Mouse (Mus musculus): Measurements from ENCODE around the gene Gng3.

Gene Gng3

GRCm38 (mm10) chr19:8839103-8839907, at the start of gene Gng3:
Gng3 (minus strand) TSS chr19:8839194.
- in situ Hi-C loops (cut with MboI, MseI): loop anchor here in 1 of 2 experiments (5.0 to 25.0 kb wide), 2 partner anchors 33 to 1023 kb away; partner anchors contain the start of gene Ubxn1

GRCm38 (mm10) chr19:8887585-8888463, 48.8 kb upstream of the Gng3 start:
- in situ Hi-C loops (cut with MboI, MseI): no loop called here

GRCm38 (mm10) chr19:8886916-8887584, 48.1 kb upstream of the Gng3 start:
- in situ Hi-C loops (cut with MboI, MseI): no loop called here

GRCm38 (mm10) chr19:8883616-8884015, 44.6 kb upstream of the Gng3 start, which contains the start of the genes Lbhd1 and Gm49403:
Lbhd1 (plus strand) TSS chr19:8883732.
Gm49403 (plus strand) TSS chr19:8883930.
- in situ Hi-C loops (cut with MboI, MseI): no loop called here

GRCm38 (mm10) chr19:8881034-8881392, 42.0 kb upstream of the Gng3 start:
- in situ Hi-C loops (cut with MboI, MseI): no loop called here

GRCm38 (mm10) chr19:8880311-8881033, 41.5 kb upstream of the Gng3 start, which contains the start of gene Uqcc3:
Uqcc3 (minus strand) TSS chr19:8880923.
- in situ Hi-C loops (cut with MboI, MseI): no loop called here

- in situ Hi-C loops (cut with MboI, MseI): loop anchor here in 1 of 2 experiments (5.0 kb wide), 1 partner anchor 1313 kb away; no protein-coding TSS in a partner anchor
These were observed 36.0 kb upstream of the Gng3 start for GRCm38 (mm10) chr19:8875031-8875430.

GRCm38 (mm10) chr19:8872266-8872840, 33.4 kb upstream of the Gng3 start:
- in situ Hi-C loops (cut with MboI, MseI): loop anchor here in 1 of 2 experiments (5.0 to 25.0 kb wide), 2 partner anchors 35 to 285 kb away; partner anchors contain the start of genes Bscl2, Gng3 and Slc22a8

- in situ Hi-C loops (cut with MboI, MseI): loop anchor here in 1 of 2 experiments (5.0 to 25.0 kb wide), 2 partner anchors 34 to 284 kb away; partner anchors contain the start of genes Bscl2, Gng3 and Slc22a8
These were observed 32.5 kb upstream of the Gng3 start, which contains the start of gene Ubxn1 for GRCm38 (mm10) chr19:8871267-8872186. Ubxn1 (plus strand) TSS chr19:8871496.

GRCm38 (mm10) chr19:8870838-8871237, 31.8 kb upstream of the Gng3 start:
- in situ Hi-C loops (cut with MboI, MseI): loop anchor here in 1 of 2 experiments (5.0 to 25.0 kb wide), 2 partner anchors 34 to 284 kb away; partner anchors contain the start of genes Bscl2, Gng3 and Slc22a8

- in situ Hi-C loops (cut with MboI, MseI): loop anchor here in 1 of 2 experiments (5.0 to 25.0 kb wide), 2 partner anchors 33 to 283 kb away; partner anchors contain the start of genes Bscl2, Gng3 and Slc22a8
These were observed 31.4 kb upstream of the Gng3 start for GRCm38 (mm10) chr19:8870381-8870780.

- in situ Hi-C loops (cut with MboI, MseI): loop anchor here in 1 of 2 experiments (25.0 kb wide), 1 partner anchor 277 kb away; the partner anchor contains the start of gene Slc22a8
These were observed 25.3 kb upstream of the Gng3 start for GRCm38 (mm10) chr19:8864265-8864664.

GRCm38 (mm10) chr19:8859018-8859417, 20.0 kb upstream of the Gng3 start:
- in situ Hi-C loops (cut with MboI, MseI): loop anchor here (10.0 to 25.0 kb wide), 3 partner anchors 272 to 1526 kb away; partner anchors contain the start of genes Scgb2a2 (in 1 of the 2), Slc22a8 (in 1 of the 2) and Syt7 (in 1 of the 2)

GRCm38 (mm10) chr19:8857689-8858088, 18.7 kb upstream of the Gng3 start:
- in situ Hi-C loops (cut with MboI, MseI): loop anchor here (10.0 to 25.0 kb wide), 3 partner anchors 270 to 1527 kb away; partner anchors contain the start of genes Scgb2a2 (in 1 of the 2), Slc22a8 (in 1 of the 2) and Syt7 (in 1 of the 2)

GRCm38 (mm10) chr19:8853117-8853516, 14.1 kb upstream of the Gng3 start:
- in situ Hi-C loops (cut with MboI, MseI): loop anchor here (10.0 to 25.0 kb wide), 3 partner anchors 266 to 1532 kb away; partner anchors contain the start of genes Scgb2a2 (in 1 of the 2), Slc22a8 (in 1 of the 2) and Syt7 (in 1 of the 2)

GRCm38 (mm10) chr19:8852236-8852928, 13.4 kb upstream of the Gng3 start:
- in situ Hi-C loops (cut with MboI, MseI): loop anchor here (10.0 to 25.0 kb wide), 3 partner anchors 265 to 1532 kb away; partner anchors contain the start of genes Scgb2a2 (in 1 of the 2), Slc22a8 (in 1 of the 2) and Syt7 (in 1 of the 2)

- in situ Hi-C loops (cut with MboI, MseI): loop anchor here (10.0 to 25.0 kb wide), 3 partner anchors 264 to 1533 kb away; partner anchors contain the start of genes Scgb2a2 (in 1 of the 2), Slc22a8 (in 1 of the 2) and Syt7 (in 1 of the 2)
These were observed 12.6 kb upstream of the Gng3 start for GRCm38 (mm10) chr19:8851639-8852038.

Measured in T-helper 17 cell (primary cell).